Mouse (Mus musculus) MEL (cell line): ENCODE measurements around the gene Slc25a17.

Experiments
- CHD2 ChIP-seq: IDR thresholded peaks from 2 replicates; pipeline ENCODE4 v1.6.1; 2011; ENCODE audit warnings: low read length, improper control_type of control experiment
- CTCF ChIP-seq, 3 experiments: IDR thresholded peaks in 2 of 3; conservative IDR thresholded peaks in 1 of 3; 2 replicates each; pipeline ENCODE4 v1.5.1; 2011 to 2012; ENCODE audit warnings: low read length in 3 of 3, low read depth in 2 of 3, mild to moderate bottlenecking in 2 of 3, improper control_type of control experiment in 1 of 3, inconsistent platforms in 1 of 3, mixed read lengths in 1 of 3, moderate library complexity in 1 of 3; ENCODE audit not compliant: control insufficient read depth in 1 of 3, insufficient read depth in 1 of 3, poor library complexity in 1 of 3, severe bottlenecking in 1 of 3
- HCFC1 ChIP-seq: IDR thresholded peaks from 2 replicates; pipeline ENCODE4 v1.6.1; 2012; ENCODE audit warnings: low read depth, mild to moderate bottlenecking, inconsistent platforms, low read length, improper control_type of control experiment, moderate library complexity
- KAT2A ChIP-seq: conservative IDR thresholded peaks from 2 replicates; pipeline ENCODE4 v1.6.1; 2012; ENCODE audit warnings: low read depth, low read length, improper control_type of control experiment, inconsistent platforms
- MAX ChIP-seq: IDR thresholded peaks from 2 replicates; pipeline ENCODE4 v1.6.1; 2011; ENCODE audit warnings: low read length, improper control_type of control experiment
- MAZ ChIP-seq: IDR thresholded peaks from 2 replicates; pipeline ENCODE4 v1.6.1; 2012; ENCODE audit warnings: low read depth, mild to moderate bottlenecking, inconsistent platforms, low read length, improper control_type of control experiment
- NELFE ChIP-seq: IDR thresholded peaks from 2 replicates; pipeline ENCODE4 v1.6.1; 2011; ENCODE audit warnings: low read depth, low read length, improper control_type of control experiment
- POLR2AphosphoS2 ChIP-seq: IDR thresholded peaks from 2 replicates; pipeline ENCODE4 v1.6.1; 2011; ENCODE audit warnings: low read length, improper control_type of control experiment
- TCF12 ChIP-seq: IDR thresholded peaks from 2 replicates; pipeline ENCODE4 v1.6.1; 2014; ENCODE audit warnings: low read depth, mild to moderate bottlenecking, inconsistent platforms, low read length, improper control_type of control experiment, moderate library complexity
- ZKSCAN1 ChIP-seq: IDR thresholded peaks from 2 replicates; pipeline ENCODE4 v1.6.1; 2012; ENCODE audit warnings: low read depth, mild to moderate bottlenecking, inconsistent platforms, low read length, improper control_type of control experiment, moderate library complexity

GRCm38 (mm10) chr15:81350401-81350800 is 10.2 kb downstream of the Slc25a17 start:
- no peak for TF ChIP-seq ZKSCAN1
- no peak for TF ChIP-seq CTCF (IDR thresholded peaks at IDR 0.05 in 2 of 3, conservative IDR thresholded peaks at IDR 0.05 in 1 of 3; ENCODE audit: control insufficient read depth in 1 of 3, insufficient read depth in 1 of 3, low read depth in 2 of 3, low read length in 3 of 3, poor library complexity in 1 of 3, severe bottlenecking in 1 of 3)
- TF ChIP-seq MAX: no peak
- no peak for TF ChIP-seq POLR2AphosphoS2
- TF ChIP-seq HCFC1: no peak
- no peak for TF ChIP-seq KAT2A
- TF ChIP-seq TCF12: no peak
- TF ChIP-seq NELFE: no peak
- TF ChIP-seq CHD2: no peak
- TF ChIP-seq MAZ: no peak
